Mouse (Mus musculus) kidney, adult 2 months (tissue): Measurements from ENCODE around the gene Npw.

ENCODE experiments used
- CTCF ChIP-seq: fragments of 200-500 bp; conservative IDR thresholded peaks from 2 replicates; pipeline ENCODE4 v1.5.1; 2011; ENCODE audit warnings: low read depth, mild to moderate bottlenecking, control low read depth, low read length, moderate library complexity, mixed read lengths; ENCODE audit not compliant: insufficient read depth, insufficient read length
- POLR2A ChIP-seq: fragments of 200-500 bp; IDR thresholded peaks from one replicate; pipeline ENCODE4 v1.6.1; 2011; ENCODE audit warnings: low read depth, low read length, control low read depth

DNA sequence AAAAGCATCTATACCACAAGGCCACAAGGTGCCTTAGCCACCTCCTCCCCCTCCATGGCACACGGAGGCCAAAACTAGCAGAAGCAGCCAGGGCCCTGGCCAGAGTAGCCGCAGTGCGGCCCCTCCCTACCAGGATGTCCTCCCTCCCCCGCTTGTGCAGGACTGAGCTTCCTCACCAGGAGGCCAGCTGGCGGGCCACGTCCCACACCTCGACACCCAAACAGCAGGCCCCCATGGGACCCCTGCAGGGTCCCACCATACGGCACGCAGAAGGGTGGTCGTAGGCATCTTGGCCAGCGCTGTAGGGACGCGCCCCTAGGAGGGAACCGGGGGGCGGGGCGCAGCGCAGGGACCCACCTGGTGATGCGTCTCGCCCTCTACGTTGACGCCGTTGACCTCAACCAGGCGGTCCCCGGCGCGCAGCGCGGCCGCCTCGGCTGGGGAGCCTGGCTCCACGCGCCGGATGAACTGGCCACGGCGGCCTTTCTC lies 8.6 kb downstream of the Npw start:
- TF ChIP-seq CTCF: no peak
- no peak for TF ChIP-seq POLR2A
